Mouse (Mus musculus) lung, embryonic 16.5 days (tissue): Measurements from ENCODE around the gene Utp6. TPM values are rescaled to one million over a fixed set of nuclear protein-coding genes. Genes with fewer than 3 reads are reported as not detected.
A peak's percentile ranks its signal among the peaks of the same experiment; 100 is the strongest.

Source experiments
- ATAC-seq: fragments of 200-750 bp; cut with Nextera tagmentation; 2 replicates; pipeline ENCODE4 v1.8.0; 2017; ENCODE audit warnings: low read depth, mild to moderate bottlenecking, moderate library complexity
- H3K27ac ChIP-seq: fragments of 300-500 bp; sonication (generic); 2 replicates; pipeline ENCODE4 v1.5.1; 2014; ENCODE audit warnings: mild to moderate bottlenecking, control low read depth, low read length
- H3K27me3 ChIP-seq: fragments of 300-500 bp; sonication (generic); 2 replicates; pipeline ENCODE4 v1.6.1; 2014; ENCODE audit warnings: low read depth, low read length, mixed read lengths; ENCODE audit not compliant: control insufficient read depth, insufficient read depth
- H3K36me3 ChIP-seq: fragments of 300-500 bp; sonication (generic); 2 replicates; pipeline ENCODE4 v1.6.1; 2014; ENCODE audit warnings: low read length; ENCODE audit not compliant: control insufficient read depth, insufficient read depth
- H3K4me1 ChIP-seq: fragments of 300-500 bp; sonication (generic); replicated peaks from 2 replicates; pipeline ENCODE4 v1.6.1; 2014; ENCODE audit warnings: low read length, mixed read lengths; ENCODE audit not compliant: control insufficient read depth, insufficient read depth
- H3K4me2 ChIP-seq: fragments of 300-500 bp; sonication (generic); 2 replicates; pipeline ENCODE4 v1.6.1; 2014; ENCODE audit warnings: low read depth, low read length, control low read depth
- H3K4me3 ChIP-seq: fragments of 300-500 bp; sonication (generic); 2 replicates; pipeline ENCODE4 v1.5.1; 2014; ENCODE audit warnings: mild to moderate bottlenecking, low read length, control low read depth
- H3K9ac ChIP-seq: fragments of 300-500 bp; sonication (generic); 2 replicates; pipeline ENCODE4 v1.6.1; 2014; ENCODE audit warnings: low read length, control low read depth
- H3K9me3 ChIP-seq: fragments of 300-500 bp; sonication (generic); 2 replicates; pipeline ENCODE4 v1.6.1; 2016; ENCODE audit warnings: low read length; ENCODE audit not compliant: control insufficient read depth
- WGBS: fragments of 180-500 bp; shearing (Covaris S2); extraction: QIAGEN DNeasy Blood & Tissue Kit; methylation state at CpG from one replicate; pipeline ENCODE4 v1.1.7; 2014; 5-methylcytosine and 5-hydroxymethylcytosine counted together
- polyA plus RNA-seq: library from polyadenylated mRNA; unstranded; fragments of >200 nt; fragmentation: Nextera tagmentation; extraction: Ambion mirVana; gene quantifications from 2 replicates; pipeline ENCODE4 v1.2.1, GENCODE M21; 2015

Gene Utp6
- 41.5 and 46.6 TPM in 2 replicates for polyA plus RNA-seq

GRCm38 (mm10) chr11:79962125-79962876, at the start of gene Utp6:
Gene Utp6 (minus strand): TSS chr11:79962390.
- Histone ChIP-seq H3K27me3 (no peaks in the 10 kb centered on the region), H3K4me3 (peak within 1 kb of the TSS; percentile 90), H3K36me3 (peaks cover 16% of the 10 kb centered on the region), H3K27ac (peak within 1 kb of the TSS; percentile 78), H3K9ac (peak within 1 kb of the TSS; percentile 85), H3K4me1 (peaks cover 6% of the 10 kb centered on the region), H3K9me3 (no peaks in the 10 kb centered on the region), H3K4me2 (peak within 1 kb of the TSS; percentile 79)
- ATAC-seq: peak; percentile 95
- 1% methylated on average over 46 of the region's 46 CpGs for WGBS

GRCm38 (mm10) chr11:79994271-79994988, 32.2 kb upstream of the Utp6 start:
- ATAC-seq: no peak
- Histone ChIP-seq H3K27me3 (no peaks in the 10 kb centered on the region), H3K9me3 (no peaks in the 10 kb centered on the region), H3K9ac (peak overlapping the region; percentile 96), H3K4me1 (peaks cover 2% of the 10 kb centered on the region; the same call in 1 of the 2 replicates), H3K27ac (no peak overlapping the region), H3K4me2 (peak overlapping the region; percentile 69), H3K4me3 (peak overlapping the region; percentile 98), H3K36me3 (peaks cover 7% of the 10 kb centered on the region; the same call in 1 of the 2 replicates)
- WGBS: 2% methylated on average over 7 of the region's 7 CpGs

GRCm38 (mm10) chr11:79993356-79994270, 31.4 kb upstream of the Utp6 start:
- Histone ChIP-seq H3K27me3 (no peaks in the 10 kb centered on the region), H3K4me2 (peak overlapping the region; percentile 69), H3K9ac (peak overlapping the region; percentile 96), H3K36me3 (peaks cover 7% of the 10 kb centered on the region; the same call in 1 of the 2 replicates), H3K27ac (peak overlapping the region; percentile 100), H3K9me3 (no peaks in the 10 kb centered on the region), H3K4me1 (peaks cover 2% of the 10 kb centered on the region; the same call in 1 of the 2 replicates), H3K4me3 (peak overlapping the region; percentile 98)
- WGBS: under 1% methylated on average over 63 of the region's 74 CpGs
- peak; percentile 26 for ATAC-seq

- 0% methylated on average over 43 of the region's 74 CpGs for WGBS
- peak within 1 kb of the TSS; percentile 100 for H3K27ac ChIP-seq
- peak within 1 kb of the TSS; percentile 85 for H3K4me2 ChIP-seq
- peak; percentile 97 for ATAC-seq
- peaks cover 7% of the 10 kb centered on the region; the same call in 1 of the 2 replicates for H3K36me3 ChIP-seq
- peak within 1 kb of the TSS; percentile 98 for H3K4me3 ChIP-seq
- H3K4me1 ChIP-seq: peaks cover 2% of the 10 kb centered on the region; the same call in 1 of the 2 replicates
- no peaks in the 10 kb centered on the region for H3K27me3 ChIP-seq
- no peaks in the 10 kb centered on the region for H3K9me3 ChIP-seq
- peak within 1 kb of the TSS; percentile 96 for H3K9ac ChIP-seq
Measured at GRCm38 (mm10) chr11:79992592-79993355, 30.6 kb upstream of the Utp6 start, which contains the start of gene Suz12. Gene Suz12 (plus strand): TSS chr11:79993106.

- H3K27me3 ChIP-seq: no peaks in the 10 kb centered on the region
- ATAC-seq: no peak
- H3K4me2 ChIP-seq: peak overlapping the region; percentile 85
- WGBS: 23% methylated on average over 20 of the region's 21 CpGs
- peaks cover 5% of the 10 kb centered on the region; the same call in 1 of the 2 replicates for H3K36me3 ChIP-seq
- H3K9me3 ChIP-seq: no peaks in the 10 kb centered on the region
- H3K4me1 ChIP-seq: peaks cover 2% of the 10 kb centered on the region; the same call in 1 of the 2 replicates
- peak overlapping the region; percentile 92 for H3K27ac ChIP-seq
- peak overlapping the region; percentile 89 for H3K9ac ChIP-seq
- peak overlapping the region; percentile 98 for H3K4me3 ChIP-seq
Measured at GRCm38 (mm10) chr11:79992035-79992591, 29.9 kb upstream of the Utp6 start.

GRCm38 (mm10) chr11:79991600-79991999, 29.4 kb upstream of the Utp6 start:
- Histone ChIP-seq H3K4me2 (no peak overlapping the region), H3K9me3 (no peaks in the 10 kb centered on the region), H3K4me1 (peaks cover 2% of the 10 kb centered on the region; the same call in 1 of the 2 replicates), H3K9ac (no peak overlapping the region), H3K27ac (no peak overlapping the region), H3K27me3 (no peaks in the 10 kb centered on the region), H3K36me3 (peaks cover 3% of the 10 kb centered on the region; the same call in 1 of the 2 replicates), H3K4me3 (no peak overlapping the region)
- ATAC-seq: no peak
- 89% methylated on average over 5 of the region's 5 CpGs for WGBS

GRCm38 (mm10) chr11:79990120-79990519, 27.9 kb upstream of the Utp6 start:
- Histone ChIP-seq H3K27me3 (no peaks in the 10 kb centered on the region), H3K36me3 (no peaks in the 10 kb centered on the region), H3K4me1 (peaks cover 1% of the 10 kb centered on the region; the same call in 1 of the 2 replicates), H3K27ac (no peak overlapping the region), H3K4me2 (no peak overlapping the region), H3K9ac (no peak overlapping the region), H3K4me3 (no peak overlapping the region), H3K9me3 (no peaks in the 10 kb centered on the region)
- WGBS: 85% methylated on average over 2 of the region's 2 CpGs
- no peak for ATAC-seq

- WGBS: 59% methylated on average over 3 of the region's 3 CpGs
- Histone ChIP-seq H3K4me1 (no peaks in the 10 kb centered on the region), H3K4me2 (no peak overlapping the region), H3K9me3 (no peaks in the 10 kb centered on the region), H3K4me3 (no peak overlapping the region), H3K36me3 (no peaks in the 10 kb centered on the region), H3K9ac (no peak overlapping the region), H3K27me3 (no peaks in the 10 kb centered on the region), H3K27ac (no peak overlapping the region)
- ATAC-seq: no peak
Measured at GRCm38 (mm10) chr11:79987896-79988295, 25.7 kb upstream of the Utp6 start.
